Mouse (Mus musculus) heart, postnatal 36 days (tissue): ENCODE data around the gene Als2cr12. TPM values are rescaled to one million over a fixed set of nuclear protein-coding genes. Genes with fewer than 3 reads are reported as not detected.
"Not testable (repeated sequence)": the region's sequence is repeated elsewhere in the genome, so short reads cannot be mapped to it uniquely, and the experiment has no call there.

Experiments
- DNase-seq, 2 experiments: peaks; one replicate each; pipeline ENCODE4 v3.0.0; 2021 to 2022
- intact Hi-C: fragments of 180-260 bp; cut with DNase I; formaldehyde crosslinking; loops from one replicate; pipeline ENCODE4 v1.15.1; 2025
- total RNA-seq, 2 experiments: library from RNA; stranded (reverse); gene quantifications; 2 replicates each; pipeline ENCODE4 v1.2.3; 2021

Als2cr12 gene
- total RNA-seq, 2 experiments from 2014 or later = not detected

DNA sequence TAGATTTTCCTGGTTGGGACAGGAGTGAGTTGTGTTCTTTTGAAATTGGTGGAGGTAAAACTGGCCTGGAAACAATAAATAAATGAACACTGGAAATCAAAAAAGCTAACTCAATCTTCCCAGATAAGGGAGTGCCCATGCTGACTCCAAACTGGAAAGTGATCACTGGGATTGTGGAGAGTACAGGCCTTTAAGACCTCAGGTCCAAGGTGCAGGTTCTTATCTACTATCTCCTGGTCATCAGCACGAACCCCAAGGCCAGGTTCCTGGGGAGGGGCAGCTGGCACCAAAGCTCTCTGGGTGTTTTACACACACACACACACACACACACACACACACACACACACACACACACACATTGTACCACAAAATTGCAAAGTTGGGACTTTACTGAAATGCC, 4.1 kb downstream of the Als2cr12 start:
- DNase-seq, intact Hi-C loops: not testable (repeated sequence)

DNA sequence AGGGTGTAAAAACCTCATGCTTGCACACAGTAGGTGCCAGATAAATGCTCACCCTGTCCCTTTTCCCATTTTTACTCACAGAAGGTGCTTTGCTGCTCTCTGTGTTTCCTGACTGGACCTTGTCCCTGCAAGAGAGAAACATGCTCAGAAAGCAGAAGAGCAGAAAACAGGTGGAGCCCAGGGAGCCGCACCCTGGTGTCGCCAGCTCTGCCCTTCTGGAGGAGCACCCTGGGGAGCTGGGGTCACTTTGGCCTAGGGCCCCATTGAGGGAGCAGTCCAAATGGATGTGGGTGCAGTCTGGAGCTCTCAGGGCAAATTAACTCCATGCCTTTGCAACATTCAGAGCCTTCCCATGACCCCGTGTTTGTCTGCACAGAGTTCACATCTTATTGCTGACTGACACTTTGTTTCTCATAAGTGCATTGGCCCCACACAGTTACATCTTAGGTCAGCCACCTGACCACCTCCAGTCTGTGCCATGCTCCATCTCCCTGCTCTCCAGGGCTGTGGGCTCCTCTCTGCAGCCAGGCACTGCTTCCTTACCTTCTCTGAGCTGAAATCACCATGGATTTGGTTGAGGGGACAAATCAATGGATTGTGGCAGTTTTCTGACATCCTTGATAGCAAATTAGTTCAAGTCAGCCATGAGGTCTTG, 4.8 kb downstream of the Als2cr12 start:
- DNase-seq, intact Hi-C loops: not testable (repeated sequence)

DNA sequence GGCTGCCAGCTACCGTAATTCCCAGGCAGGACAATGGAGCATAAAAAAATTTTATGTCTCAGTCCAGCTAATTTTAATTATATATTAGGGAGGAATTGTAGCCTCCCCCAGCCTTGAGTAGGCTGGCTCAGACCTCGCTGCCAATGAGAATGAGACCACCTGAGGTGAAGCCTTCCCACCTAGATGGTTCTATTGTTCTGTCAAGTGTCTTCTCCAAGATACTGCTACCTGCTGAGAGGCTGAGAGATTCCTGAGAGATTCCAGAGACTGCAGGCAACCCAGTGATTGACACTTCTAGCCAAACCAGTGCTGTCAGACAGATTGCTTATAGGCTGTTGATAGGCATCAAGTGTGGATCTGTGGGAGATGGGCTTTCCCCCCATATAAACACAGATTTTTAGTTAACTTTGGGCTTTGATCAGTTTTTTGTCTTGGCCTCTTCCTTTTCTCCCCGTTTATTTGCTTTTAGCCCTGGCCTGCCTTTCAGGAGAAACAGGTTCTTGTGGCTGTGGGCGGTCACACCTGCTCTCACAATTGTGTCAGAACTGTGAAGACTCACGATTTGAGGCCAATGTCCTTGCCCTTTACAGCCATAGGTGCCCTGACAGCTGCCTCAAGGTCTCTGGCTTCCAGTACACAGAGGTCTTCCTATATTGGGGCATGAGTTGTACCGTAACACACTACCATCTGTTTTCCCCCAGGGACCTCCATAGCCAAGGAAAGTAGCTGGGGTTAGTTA, 5.6 kb downstream of the Als2cr12 start:
- intact Hi-C loops = no loop called here

DNA sequence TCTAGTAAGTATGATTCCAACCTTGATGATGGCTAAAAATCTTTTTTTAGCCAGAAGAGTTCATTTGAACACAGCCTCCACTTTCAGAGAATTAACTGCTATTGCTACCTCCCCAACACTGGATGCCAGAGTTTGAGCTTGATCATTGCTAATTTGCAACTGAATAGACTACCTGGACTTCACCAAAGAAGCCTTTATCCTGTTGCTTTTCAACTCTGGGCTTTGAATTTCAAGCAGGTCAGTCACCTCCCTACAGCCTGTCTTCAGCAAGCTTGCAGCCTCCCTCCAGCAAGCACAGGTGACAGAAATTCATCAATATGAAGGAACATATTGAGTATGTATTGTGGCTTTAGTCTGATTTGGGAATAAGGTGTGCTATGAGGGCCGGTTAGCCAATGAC, 6.4 kb downstream of the Als2cr12 start:
- intact Hi-C loops = no loop called here
- no peak for DNase-seq

More for the DNA sequence above, 5.6 kb downstream of the Als2cr12 start:
- no peak for DNase-seq

DNA sequence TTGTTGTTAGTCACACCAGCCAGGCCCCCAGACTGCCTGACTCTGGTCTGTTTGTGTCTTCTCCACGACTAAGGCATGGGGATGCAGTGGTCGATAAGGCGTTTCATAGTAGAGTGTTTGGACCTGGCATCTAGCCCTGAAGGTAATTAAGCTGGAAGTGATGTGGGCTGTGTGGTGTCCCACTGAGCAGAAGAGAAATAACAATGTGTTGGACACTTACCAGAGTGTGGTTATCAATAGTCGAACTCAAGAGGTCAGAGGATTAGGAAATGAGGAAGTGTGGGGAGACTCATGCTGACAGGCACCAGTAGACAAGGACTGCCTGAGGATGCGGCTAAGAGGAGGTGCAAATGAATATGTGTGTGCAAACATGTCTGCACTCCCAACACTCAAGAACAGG, 17.4 kb downstream of the Als2cr12 start:
- intact Hi-C loops = loop anchor here (2.0 kb wide), 1 partner anchor 68 kb away; no protein-coding TSS in a partner anchor
- DNase-seq = not testable (repeated sequence)

DNA sequence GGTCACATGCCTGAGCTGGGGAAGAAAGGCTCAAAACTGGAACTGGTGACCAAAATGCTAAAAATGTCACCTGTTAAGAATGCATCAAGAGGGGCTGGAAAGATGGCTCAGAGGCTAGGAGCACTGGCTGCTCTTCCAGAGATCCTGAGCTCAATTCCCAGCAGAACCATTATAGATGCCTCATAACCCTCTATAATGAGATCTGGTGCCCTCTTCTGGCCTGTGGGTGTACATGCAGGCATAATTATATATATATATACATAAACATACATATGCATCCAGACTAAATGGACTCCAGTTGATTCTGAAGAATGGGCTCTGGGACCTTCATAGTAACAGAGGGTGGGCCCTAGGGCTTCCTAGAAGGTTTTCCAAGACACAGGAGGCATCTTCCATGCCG, 18.2 kb downstream of the Als2cr12 start:
- DNase-seq = peak; percentile 28
- intact Hi-C loops = loop anchor here (2.0 kb wide), 1 partner anchor 115 kb away; no protein-coding TSS in a partner anchor

DNA sequence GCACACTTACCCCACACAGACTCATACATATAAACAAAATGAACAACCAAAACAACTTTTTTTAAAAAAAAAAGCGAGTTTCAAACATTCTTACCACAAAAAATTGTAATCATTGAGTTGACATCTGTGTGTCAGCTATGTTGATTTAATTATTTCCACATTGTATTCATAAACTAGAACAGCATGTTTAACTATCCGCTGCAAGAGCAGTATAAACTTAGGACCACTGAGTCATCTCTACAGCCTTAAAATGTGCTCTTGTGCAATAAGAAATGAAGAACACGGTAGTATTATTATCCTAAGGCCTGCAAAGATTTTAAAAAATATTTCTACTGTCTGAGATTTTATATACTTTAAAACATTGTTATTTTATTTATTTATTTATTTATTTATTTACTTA, 20.8 kb downstream of the Als2cr12 start:
- intact Hi-C loops = no loop called here
- DNase-seq = no peak

DNA sequence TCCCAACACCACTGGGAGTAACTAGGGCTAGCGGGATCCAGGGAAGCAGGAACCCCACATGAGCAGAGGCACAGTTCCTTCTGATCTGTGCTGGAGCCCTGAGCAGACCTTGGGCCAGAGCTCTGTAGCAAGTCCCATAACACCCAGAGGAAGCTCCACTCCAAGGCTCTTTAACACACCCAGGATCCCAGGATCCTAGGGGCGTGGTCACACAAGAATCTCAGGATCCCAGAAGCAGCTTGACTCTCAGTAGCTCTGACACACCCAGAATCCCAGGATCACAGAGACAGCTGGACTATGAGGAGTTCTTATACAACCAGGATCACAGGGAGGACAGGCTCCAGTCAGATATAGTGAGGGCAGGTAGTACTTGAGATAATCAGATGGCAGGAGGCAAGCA, 23.7 kb downstream of the Als2cr12 start:
- DNase-seq = no peak
- intact Hi-C loops = loop anchor here (5.0 kb wide), 1 partner anchor 190 kb away; no protein-coding TSS in a partner anchor

DNA sequence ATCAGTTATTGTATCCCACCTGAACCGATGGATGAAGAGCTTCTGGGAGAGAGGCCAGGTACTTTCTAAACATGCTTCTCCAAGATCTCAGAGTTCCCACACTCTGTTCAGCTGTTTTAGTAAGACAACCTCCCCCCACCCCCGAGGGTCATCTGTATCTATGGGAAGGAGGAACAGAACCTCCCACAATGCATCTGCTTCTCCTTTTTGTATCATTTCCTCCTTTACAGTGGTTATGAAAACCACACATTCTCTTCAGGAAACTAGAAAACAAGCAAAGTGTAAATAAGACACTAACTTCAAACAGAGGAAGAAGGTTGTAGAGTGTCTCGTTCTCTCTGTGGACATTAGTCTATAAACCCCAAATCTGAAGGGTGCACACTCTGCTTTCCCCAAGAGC, 26.2 kb downstream of the Als2cr12 start:
- intact Hi-C loops = loop anchor here (5.0 kb wide), 1 partner anchor 193 kb away; no protein-coding TSS in a partner anchor
- not testable (repeated sequence) for DNase-seq

DNA sequence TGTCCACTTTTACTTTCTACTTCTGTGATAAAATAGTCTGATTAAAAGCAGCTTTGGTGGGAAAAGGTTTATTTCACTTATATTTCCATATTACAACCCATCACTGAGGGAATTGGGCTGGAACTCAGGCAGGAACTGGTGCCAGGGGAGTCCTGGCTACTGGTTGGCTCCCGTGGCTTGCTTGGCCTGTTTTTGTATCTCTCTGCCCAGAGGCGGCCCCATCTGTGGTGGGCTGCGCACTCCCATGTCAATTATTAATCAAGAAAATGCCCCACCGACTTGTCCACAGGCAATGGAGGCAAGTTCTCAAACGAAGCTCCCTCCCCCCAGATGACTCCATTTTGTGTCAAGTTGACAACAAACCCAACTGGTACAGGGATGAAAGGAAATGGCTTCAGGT, 27.6 kb downstream of the Als2cr12 start:
- intact Hi-C loops = no loop called here
- no peak for DNase-seq

DNA sequence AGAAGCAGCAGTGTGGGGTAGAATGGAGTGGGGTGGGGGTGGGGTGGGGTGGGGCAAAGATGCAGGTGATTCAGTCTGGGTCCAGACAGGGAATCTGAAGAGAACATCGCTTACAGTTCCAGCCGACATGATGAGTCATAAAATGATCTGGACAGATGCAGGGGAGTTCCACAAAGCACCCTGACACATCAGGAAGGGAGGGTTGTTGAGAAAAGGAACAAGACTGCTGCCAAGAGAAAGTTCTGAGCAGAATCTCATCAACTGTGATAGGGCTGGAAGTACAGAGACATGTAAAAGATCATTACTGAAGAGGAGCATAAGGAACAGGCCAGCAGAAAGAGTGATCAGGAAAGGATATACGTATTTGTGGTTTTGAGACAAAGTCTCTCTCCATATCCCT, 32.4 kb downstream of the Als2cr12 start:
- not testable (repeated sequence) for DNase-seq
- intact Hi-C loops = loop anchor here (5.0 kb wide), 1 partner anchor 194 kb away; no protein-coding TSS in a partner anchor

DNA sequence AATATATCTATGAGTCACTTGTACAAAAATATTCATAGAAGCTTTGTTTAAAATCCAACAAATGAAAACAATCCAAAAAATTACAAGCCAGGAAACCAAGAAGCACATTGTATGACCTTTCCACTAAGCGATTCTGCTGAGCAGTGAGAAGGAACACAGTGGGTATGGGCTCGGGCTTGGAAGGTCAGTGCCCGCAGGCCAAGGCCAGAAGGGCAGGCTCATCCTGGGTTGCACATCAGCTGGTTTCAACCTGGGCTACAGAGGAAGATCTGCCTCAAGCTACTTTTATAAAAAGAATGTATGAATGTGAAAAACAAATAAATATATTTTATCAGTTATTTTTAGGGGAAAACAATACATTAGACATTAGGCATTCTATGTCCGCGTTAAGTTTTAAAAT, 33.1 kb downstream of the Als2cr12 start:
- intact Hi-C loops = loop anchor here (5.0 kb wide), 1 partner anchor 195 kb away; no protein-coding TSS in a partner anchor
- not testable (repeated sequence) for DNase-seq

DNA sequence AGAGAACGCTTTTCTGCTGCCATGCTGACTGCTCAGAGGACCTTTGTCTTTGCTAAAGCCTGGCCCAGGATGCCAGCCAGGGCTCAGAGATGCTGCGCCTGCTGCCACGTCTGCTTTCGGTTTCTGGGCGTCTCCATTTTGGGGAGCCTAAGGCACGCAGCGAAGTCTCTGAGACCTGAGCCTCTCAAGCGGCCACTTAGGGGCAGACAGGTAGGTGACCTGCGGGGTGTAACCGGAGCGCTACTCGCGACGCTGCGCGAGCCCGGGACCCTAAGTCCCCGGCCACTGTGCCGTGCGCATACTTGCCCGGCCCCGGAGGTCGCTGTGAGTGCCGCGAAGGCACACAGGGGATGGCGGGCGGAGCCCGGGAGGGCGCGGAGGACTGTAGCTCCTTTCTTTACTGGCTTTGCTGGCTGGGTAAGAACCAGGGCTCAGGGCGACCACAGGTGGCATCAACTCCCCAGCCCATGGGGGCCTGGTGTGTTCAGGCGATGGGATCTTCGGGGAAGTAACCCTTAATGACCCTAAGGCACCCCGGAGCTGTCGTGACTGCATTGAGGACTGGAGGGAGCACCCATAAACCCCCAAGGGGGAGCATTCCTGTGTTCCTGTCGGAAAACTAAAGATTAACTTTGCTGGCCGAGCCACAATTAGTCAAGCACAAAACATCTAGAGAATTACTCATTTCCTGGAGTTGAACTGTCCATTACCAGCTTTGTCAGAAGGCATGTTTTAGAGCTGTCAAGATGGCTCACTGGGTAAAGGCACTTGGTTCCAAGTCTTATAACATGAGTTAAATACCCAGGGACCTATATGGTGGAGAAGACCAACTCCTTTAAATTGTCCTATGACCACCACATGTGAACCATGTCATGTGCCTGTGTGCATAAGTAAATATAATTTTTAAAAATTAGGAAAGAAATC, 43.0 kb downstream of the Als2cr12 start:
- peak; percentile 68 to 82 for DNase-seq
- intact Hi-C loops = loop anchor here (2.0 kb wide), 2 partner anchors 60 to 66 kb away; partner anchors contain the start of genes Fam126b and Ndufb3

DNA sequence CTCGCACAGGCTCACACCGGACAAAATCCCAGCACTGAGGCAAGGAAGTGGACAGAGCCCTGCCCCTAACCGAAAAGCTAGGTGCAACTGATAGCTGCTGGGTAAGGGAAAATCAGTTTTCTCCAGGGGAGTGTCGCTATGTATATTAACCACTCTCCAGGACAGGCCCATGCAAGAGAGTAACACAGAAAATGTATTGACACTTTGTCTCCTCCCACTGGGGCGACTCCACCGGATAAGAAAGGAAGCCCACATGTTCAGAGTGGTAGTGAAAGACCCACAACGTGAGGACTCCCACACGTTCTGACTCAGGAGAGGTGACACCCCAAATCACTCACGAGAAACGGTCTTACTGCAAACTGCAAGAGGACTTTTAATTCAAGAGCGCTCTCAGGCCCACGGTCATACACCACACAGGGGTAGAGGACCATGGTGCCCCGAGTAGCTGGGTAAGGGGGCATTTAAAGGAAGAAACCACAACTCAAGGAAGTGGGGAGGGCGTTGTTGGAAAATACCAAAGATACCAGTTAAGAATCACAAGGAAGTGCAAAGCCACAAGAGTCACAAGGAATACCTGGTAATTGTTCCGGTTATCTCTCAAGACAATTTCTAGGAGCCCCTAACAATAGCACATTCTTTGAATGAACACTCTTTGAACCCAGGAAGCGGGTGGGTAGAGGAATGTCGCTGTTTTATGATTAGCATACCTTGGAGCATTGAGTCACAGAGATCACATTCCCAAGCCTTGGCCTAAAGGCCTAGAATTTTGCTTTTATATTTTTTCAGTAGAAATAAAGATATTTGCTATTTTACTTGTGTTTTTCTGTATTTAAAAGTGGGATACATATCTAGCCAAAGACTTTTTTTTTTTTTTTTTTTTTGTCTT, 44.0 kb downstream of the Als2cr12 start:
- not testable (repeated sequence) for DNase-seq
- intact Hi-C loops = loop anchor here (2.0 kb wide), 2 partner anchors 61 to 65 kb away; partner anchors contain the start of genes Fam126b and Ndufb3

DNA sequence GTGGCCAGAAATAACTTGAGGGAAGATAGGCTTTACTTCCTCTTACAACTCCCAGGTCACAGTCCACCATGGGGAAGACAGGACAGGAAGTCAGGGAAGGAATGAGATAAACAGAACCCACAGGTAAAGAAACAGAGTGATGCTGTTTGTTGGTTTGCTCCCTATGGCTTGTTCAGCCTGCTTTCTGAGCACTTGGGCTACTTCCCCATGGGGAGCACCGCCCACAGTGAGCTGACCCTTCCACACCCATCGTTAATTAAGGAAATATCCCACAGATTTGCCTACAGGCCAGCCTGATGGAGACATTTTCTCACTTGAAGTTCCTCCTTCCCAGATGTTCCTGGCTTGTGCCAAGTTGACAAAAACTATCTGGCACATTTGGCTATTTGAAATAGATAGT, 66.9 kb downstream of the Als2cr12 start:
- DNase-seq, intact Hi-C loops: not testable (repeated sequence)

DNA sequence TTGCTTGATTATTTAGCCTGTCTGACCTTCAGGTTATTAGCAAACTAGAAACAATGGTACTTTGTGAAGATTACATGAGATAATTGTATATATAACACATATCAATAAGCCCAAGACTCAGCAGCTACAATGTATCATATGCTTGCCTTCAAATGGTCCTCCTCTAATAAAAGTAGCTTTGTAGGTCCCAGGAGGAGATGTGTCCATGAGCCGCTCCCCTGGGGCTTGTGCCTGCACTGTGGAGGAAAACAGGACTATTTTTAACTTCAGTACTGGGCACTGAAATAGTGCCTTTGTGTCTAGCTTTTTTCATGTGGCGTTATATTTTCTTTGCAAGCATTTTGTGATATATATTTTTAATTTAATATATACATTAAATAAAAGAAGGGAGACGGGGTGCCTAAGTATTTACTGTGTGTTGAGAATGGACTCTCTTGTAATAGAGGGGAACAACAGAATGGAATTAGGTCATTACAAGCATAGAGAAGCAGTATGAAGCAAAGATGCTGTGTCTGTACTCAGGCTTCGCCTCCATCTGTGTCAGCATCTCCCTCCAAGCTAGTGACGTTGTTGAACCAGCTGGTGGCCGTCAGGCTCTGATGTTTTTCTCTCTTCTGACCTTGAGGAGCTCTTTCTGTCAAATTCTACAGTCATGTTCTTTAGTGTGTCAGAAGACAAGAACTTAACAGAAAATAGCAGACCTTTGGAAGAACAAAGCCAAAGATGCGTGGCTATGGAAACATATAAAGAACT, 73.6 kb downstream of the Als2cr12 start:
- no peak for DNase-seq
- intact Hi-C loops = no loop called here

DNA sequence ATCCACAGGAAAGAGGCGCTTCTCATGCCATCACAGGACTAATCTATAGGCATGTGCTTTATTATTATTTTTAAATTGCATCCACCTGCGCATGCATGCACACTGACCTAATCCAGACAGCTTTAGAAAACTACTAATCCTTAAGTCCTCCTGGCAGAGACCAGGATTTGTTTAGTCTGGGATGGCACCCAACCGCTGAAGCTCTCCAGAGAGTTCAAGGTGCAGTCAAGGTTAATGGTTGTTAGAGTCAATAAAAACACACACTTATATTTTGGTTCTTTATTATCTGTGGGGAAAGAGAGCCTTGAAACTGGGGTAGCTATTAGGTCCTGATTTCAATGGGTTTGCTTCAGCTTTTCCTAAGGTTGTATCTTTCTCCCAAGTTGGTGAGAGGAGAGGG, 74.5 kb downstream of the Als2cr12 start:
- intact Hi-C loops = no loop called here
- DNase-seq = no peak

DNA sequence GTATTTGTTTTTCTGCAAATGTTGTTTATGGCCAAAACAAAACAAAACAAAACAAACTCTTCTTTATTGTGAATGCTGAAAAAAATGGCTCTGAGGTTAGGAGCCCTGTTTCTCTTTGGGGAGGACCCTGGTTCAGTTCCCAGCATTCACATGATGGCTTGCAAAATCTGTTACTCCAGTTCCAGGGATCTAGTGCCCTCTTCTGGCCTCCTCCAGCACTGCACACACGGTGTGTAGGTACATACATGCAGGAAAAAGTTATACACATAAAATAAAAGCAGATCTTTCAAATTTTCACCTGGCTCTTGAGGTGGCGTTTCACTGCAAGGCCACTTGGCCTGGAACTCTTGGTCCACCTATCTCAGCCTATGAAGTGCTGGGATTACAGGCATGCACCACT, 77.0 kb downstream of the Als2cr12 start:
- intact Hi-C loops = no loop called here

More for the DNA sequence above, 77.0 kb downstream of the Als2cr12 start:
- no peak for DNase-seq
